Mouse (Mus musculus): ENCODE data around the gene Kcnn1. TPM values are rescaled to one million over a fixed set of nuclear protein-coding genes. Genes with fewer than 3 reads are reported as not detected.
A peak's percentile ranks its signal among the peaks of the same experiment; 100 is the strongest.

The Kcnn1 gene
- polyA plus RNA-seq, 1 experiment from 2014 or later, result 1.6 TPM

DNA sequence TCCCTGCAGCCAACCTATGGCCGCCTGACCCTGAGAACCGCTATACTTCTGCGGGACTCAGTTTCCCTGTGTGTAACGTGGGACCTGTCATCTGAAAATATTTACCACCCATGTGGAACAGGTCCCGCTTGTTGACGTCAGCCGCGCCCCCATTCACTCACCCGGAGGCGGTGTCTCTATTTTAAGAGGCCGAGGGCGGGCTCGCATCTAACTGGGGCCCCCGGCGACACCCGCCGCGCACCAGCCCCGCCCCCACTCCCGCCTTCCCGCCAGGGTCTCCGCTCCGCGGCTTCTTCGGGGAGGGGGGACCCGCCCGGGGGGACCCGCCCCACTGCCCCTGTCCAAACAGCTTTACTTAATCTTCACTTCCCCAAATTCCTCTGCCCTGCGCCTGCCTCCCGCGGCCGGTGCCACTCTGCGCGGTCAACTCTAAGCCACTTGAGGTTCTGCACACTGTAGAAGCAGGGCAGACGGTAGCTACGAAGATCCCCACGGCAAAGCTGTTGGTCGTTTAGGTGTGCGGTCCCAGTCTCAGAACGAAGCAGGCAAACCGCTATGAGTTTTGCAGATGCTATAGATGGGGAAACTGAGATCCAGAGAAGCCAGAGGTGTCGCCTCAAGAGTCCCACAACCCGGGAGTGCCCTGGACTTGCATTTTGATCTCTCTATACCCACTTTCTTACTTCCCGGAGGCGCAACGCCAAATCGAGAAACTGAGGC, 59.1 kb downstream of the Kcnn1 start:
- no peak overlapping the region for H3K27ac ChIP-seq (ENCODE audit: low read length)
- H3K36me3 ChIP-seq (ENCODE audit: control insufficient read depth, insufficient read depth, low read length), result no peaks in the 10 kb centered on the region
- WGBS, result 2% methylated on average over 45 of the region's 47 CpGs
- H3K9me3 ChIP-seq (ENCODE audit: control insufficient read depth, low read depth, low read length), result no peaks in the 10 kb centered on the region
- H3K4me2 ChIP-seq (replicated peaks; ENCODE audit: low read depth, low read length), result peak overlapping the region; percentile 96
- 0 out of 2 replicates have a peak, but pooled peaks have one; percentile 23 for ATAC-seq (ENCODE audit: insufficient number of reproducible peaks, insufficient read depth, low FRiP score, low read depth)
- peak overlapping the region; percentile 44 for H3K4me3 ChIP-seq (ENCODE audit: low read depth, low read length)
- peaks cover 17% of the 10 kb centered on the region; the same call in 1 of the 2 replicates for H3K27me3 ChIP-seq (ENCODE audit: control insufficient read depth, insufficient read depth, low read length)
- no peak overlapping the region for H3K9ac ChIP-seq (replicated peaks; ENCODE audit: low read depth, low read length)
- H3K4me1 ChIP-seq (ENCODE audit: control insufficient read depth, insufficient read depth, low read length), result peaks cover 11% of the 10 kb centered on the region

- WGBS, result 52% methylated on average over 11 of the region's 11 CpGs
- no peak overlapping the region; the same call in 1 of the 2 replicates for H3K4me2 ChIP-seq (replicated peaks; ENCODE audit: low read depth, low read length)
- no peaks in the 10 kb centered on the region for H3K36me3 ChIP-seq (ENCODE audit: control insufficient read depth, insufficient read depth, low read length)
- no peak overlapping the region for H3K27ac ChIP-seq (ENCODE audit: low read length)
- H3K9ac ChIP-seq (replicated peaks; ENCODE audit: low read depth, low read length), result no peak overlapping the region
- peaks cover 27% of the 10 kb centered on the region for H3K27me3 ChIP-seq (ENCODE audit: control insufficient read depth, insufficient read depth, low read length)
- peaks cover 11% of the 10 kb centered on the region for H3K4me1 ChIP-seq (ENCODE audit: control insufficient read depth, insufficient read depth, low read length)
- no peak overlapping the region for H3K4me3 ChIP-seq (ENCODE audit: low read depth, low read length)
- no peak for ATAC-seq (ENCODE audit: insufficient number of reproducible peaks, insufficient read depth, low FRiP score, low read depth)
- no peaks in the 10 kb centered on the region for H3K9me3 ChIP-seq (ENCODE audit: control insufficient read depth, low read depth, low read length)
Measured at GRCm38 (mm10) chr8:70802786-70803510, 60.1 kb downstream of the Kcnn1 start.

DNA sequence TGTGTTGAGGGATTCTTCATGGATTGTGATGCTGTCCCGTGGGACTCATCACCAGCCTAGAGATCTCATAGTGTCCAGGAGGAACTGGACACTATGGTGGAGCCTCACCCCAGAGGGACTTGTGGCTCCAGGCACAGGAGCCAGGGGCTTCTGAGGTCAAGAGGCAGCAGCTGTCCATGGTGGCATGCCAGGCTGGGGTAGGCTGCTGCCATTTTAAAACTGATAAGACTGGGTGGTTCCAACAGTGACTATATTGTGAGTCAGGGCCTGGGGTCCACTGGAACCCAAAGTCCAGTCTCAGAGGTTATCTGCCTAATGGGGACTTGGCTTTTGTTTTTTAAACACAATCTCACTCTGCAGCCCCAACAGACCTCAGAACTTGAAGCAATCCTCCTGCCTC, 61.2 kb downstream of the Kcnn1 start:
- no peak for ATAC-seq (ENCODE audit: insufficient number of reproducible peaks, insufficient read depth, low FRiP score, low read depth)
- Histone ChIP-seq H3K27ac (ENCODE audit: low read length) (no peak overlapping the region), H3K27me3 (ENCODE audit: control insufficient read depth, insufficient read depth, low read length) (peaks cover 27% of the 10 kb centered on the region), H3K36me3 (ENCODE audit: control insufficient read depth, insufficient read depth, low read length) (no peaks in the 10 kb centered on the region), H3K9ac (replicated peaks; ENCODE audit: low read depth, low read length) (no peak overlapping the region), H3K4me1 (ENCODE audit: control insufficient read depth, insufficient read depth, low read length) (peaks cover 15% of the 10 kb centered on the region), H3K9me3 (ENCODE audit: control insufficient read depth, low read depth, low read length) (no peaks in the 10 kb centered on the region), H3K4me2 (replicated peaks; ENCODE audit: low read depth, low read length) (no peak overlapping the region), H3K4me3 (ENCODE audit: low read depth, low read length) (no peak overlapping the region)
- WGBS, result 75% methylated on average over 1 of the region's 1 CpGs

- Histone ChIP-seq H3K27me3 (ENCODE audit: control insufficient read depth, insufficient read depth, low read length) (peaks cover 27% of the 10 kb centered on the region), H3K9me3 (ENCODE audit: control insufficient read depth, low read depth, low read length) (no peaks in the 10 kb centered on the region), H3K4me1 (ENCODE audit: control insufficient read depth, insufficient read depth, low read length) (peaks cover 15% of the 10 kb centered on the region), H3K9ac (replicated peaks; ENCODE audit: low read depth, low read length) (no peak overlapping the region), H3K4me3 (ENCODE audit: low read depth, low read length) (no peak overlapping the region), H3K36me3 (ENCODE audit: control insufficient read depth, insufficient read depth, low read length) (no peaks in the 10 kb centered on the region), H3K4me2 (replicated peaks; ENCODE audit: low read depth, low read length) (no peak overlapping the region), H3K27ac (ENCODE audit: low read length) (no peak overlapping the region)
- ATAC-seq (ENCODE audit: insufficient number of reproducible peaks, insufficient read depth, low FRiP score, low read depth), result no peak
- 35% methylated on average over 15 of the region's 15 CpGs for WGBS
Measured at GRCm38 (mm10) chr8:70801156-70801555, 61.9 kb downstream of the Kcnn1 start.

DNA sequence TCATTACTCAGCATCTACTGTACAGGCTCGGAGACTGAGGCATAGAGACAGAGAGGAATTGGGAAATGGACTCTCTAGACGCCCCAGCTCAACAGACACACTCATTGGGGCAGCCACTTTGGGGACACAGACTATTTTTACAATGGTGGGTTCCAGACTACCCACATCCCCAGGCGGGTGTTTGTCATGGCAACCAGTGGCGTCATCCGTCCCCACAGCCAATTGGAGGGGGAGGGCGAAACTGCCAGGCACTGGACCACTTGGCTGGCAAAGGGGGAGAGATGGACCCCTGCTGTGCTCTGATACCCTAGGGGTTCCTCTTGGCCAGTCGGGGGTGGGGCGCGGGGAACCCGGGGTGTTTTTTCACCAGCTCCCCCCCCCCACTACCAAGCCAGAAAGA, 62.4 kb downstream of the Kcnn1 start:
- no peak overlapping the region for H3K9ac ChIP-seq (replicated peaks; ENCODE audit: low read depth, low read length)
- peaks cover 15% of the 10 kb centered on the region for H3K4me1 ChIP-seq (ENCODE audit: control insufficient read depth, insufficient read depth, low read length)
- WGBS, result 63% methylated on average over 10 of the region's 10 CpGs
- no peak overlapping the region for H3K4me3 ChIP-seq (ENCODE audit: low read depth, low read length)
- H3K9me3 ChIP-seq (ENCODE audit: control insufficient read depth, low read depth, low read length), result no peaks in the 10 kb centered on the region
- no peak overlapping the region for H3K27ac ChIP-seq (ENCODE audit: low read length)
- ATAC-seq (ENCODE audit: insufficient number of reproducible peaks, insufficient read depth, low FRiP score, low read depth), result no peak
- peaks cover 27% of the 10 kb centered on the region for H3K27me3 ChIP-seq (ENCODE audit: control insufficient read depth, insufficient read depth, low read length)
- no peaks in the 10 kb centered on the region for H3K36me3 ChIP-seq (ENCODE audit: control insufficient read depth, insufficient read depth, low read length)
- no peak overlapping the region for H3K4me2 ChIP-seq (replicated peaks; ENCODE audit: low read depth, low read length)

- Histone ChIP-seq H3K27ac (ENCODE audit: low read length) (no peak overlapping the region), H3K27me3 (ENCODE audit: control insufficient read depth, insufficient read depth, low read length) (peaks cover 20% of the 10 kb centered on the region), H3K9me3 (ENCODE audit: control insufficient read depth, low read depth, low read length) (no peaks in the 10 kb centered on the region), H3K36me3 (ENCODE audit: control insufficient read depth, insufficient read depth, low read length) (no peaks in the 10 kb centered on the region), H3K4me3 (ENCODE audit: low read depth, low read length) (peak overlapping the region; percentile 46), H3K4me2 (replicated peaks; ENCODE audit: low read depth, low read length) (peak overlapping the region; percentile 94), H3K4me1 (ENCODE audit: control insufficient read depth, insufficient read depth, low read length) (peaks cover 4% of the 10 kb centered on the region; the same call in 1 of the 2 replicates), H3K9ac (replicated peaks; ENCODE audit: low read depth, low read length) (no peak overlapping the region)
- 14% methylated on average over 15 of the region's 15 CpGs for WGBS
- ATAC-seq (ENCODE audit: insufficient number of reproducible peaks, insufficient read depth, low FRiP score, low read depth), result no peak
Measured at GRCm38 (mm10) chr8:70798281-70798680, 64.8 kb downstream of the Kcnn1 start.

DNA sequence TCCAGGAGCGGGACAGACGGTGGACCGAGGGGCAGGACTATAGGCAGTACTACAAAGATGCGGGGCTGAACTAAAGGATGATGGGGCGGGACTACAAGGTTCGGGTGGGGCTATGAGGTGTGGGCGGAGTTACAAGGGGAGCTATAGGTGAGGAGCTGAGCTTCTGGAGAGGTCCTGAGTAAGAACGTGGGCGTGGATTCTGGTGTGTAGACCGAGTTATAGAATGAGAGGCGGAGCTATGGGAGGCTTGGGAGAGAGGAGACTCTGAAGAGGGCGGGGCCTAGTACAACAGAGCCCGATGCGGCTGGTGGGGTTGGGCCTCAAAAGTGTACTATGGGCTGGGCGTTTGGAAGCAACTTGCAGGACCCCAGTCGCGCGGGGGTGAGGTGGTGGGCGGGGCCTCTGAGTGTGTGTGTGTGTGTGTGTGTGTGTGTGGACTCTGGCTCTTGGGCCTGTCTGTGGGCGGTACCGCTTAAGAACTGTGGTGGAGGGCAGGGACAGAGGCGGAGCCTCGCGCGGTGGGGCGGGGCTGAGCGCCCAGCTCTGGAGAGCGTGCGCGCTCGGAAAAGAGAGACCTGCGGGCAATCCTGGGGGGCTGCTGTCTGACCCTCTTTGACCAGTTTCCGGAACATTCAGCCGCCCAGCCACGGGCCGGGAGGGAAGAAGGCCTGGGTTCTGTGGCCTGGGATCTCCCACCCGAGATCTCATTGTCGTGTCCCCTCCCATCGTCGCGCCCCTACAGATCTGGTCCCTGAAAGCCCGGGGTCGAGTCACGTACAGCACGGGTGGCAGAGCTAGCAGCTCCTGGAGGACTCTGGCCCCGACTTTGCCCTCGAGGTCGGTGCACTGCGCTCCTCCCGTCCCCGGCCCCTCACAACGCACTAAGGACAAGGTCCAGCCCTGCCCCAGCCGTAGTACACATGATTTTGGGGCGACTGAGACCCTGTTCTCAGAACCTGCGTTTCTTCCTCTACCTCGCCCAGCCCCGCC, 65.7 kb downstream of the Kcnn1 start:
- no peaks in the 10 kb centered on the region for H3K9me3 ChIP-seq (ENCODE audit: control insufficient read depth, low read depth, low read length)
- H3K27ac ChIP-seq (ENCODE audit: low read length), result peak overlapping the region; percentile 27; the same call in 1 of the 2 replicates
- peak; percentile 89 for ATAC-seq (ENCODE audit: insufficient number of reproducible peaks, insufficient read depth, low FRiP score, low read depth)
- WGBS, result under 1% methylated on average over 49 of the region's 57 CpGs
- peaks cover 11% of the 10 kb centered on the region; the same call in 1 of the 2 replicates for H3K4me1 ChIP-seq (ENCODE audit: control insufficient read depth, insufficient read depth, low read length)
- peaks cover 19% of the 10 kb centered on the region for H3K27me3 ChIP-seq (ENCODE audit: control insufficient read depth, insufficient read depth, low read length)
- H3K4me2 ChIP-seq (replicated peaks; ENCODE audit: low read depth, low read length), result peak overlapping the region; percentile 94
- H3K9ac ChIP-seq (replicated peaks; ENCODE audit: low read depth, low read length), result peak overlapping the region; percentile 28; the same call in 1 of the 2 replicates
- H3K4me3 ChIP-seq (ENCODE audit: low read depth, low read length), result peak overlapping the region; percentile 46
- no peaks in the 10 kb centered on the region for H3K36me3 ChIP-seq (ENCODE audit: control insufficient read depth, insufficient read depth, low read length)

All from stomach, embryonic 14.5 days (tissue).